8 mouse cellular contexts compared by ENCODE assay signal in the genomic region with DNA sequence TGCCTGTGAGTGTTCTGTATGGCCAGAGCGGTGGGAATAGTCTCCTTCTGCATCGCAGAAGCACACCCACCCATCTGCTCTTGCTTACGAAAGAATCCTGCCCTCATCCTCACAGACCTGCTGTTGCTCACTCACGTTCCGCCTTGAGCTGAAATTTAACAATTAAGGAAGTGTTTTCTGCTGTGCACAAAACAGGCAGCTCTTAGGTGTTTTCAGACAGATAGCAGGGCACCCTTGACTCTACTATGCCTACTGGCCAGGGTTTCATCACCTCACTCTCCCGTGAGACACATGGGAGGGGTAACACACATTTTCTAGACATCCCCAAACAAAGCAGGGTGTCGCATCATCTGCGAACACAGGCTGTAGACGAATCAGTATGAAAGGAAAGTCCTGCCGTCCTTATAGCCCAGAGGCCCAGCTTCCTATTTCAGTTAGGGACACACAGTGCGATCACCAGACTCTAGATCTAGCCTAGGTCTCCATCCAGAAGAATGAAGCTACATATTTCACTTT. TPM values are rescaled to one million over a fixed set of nuclear protein-coding genes. Genes with fewer than 3 reads are reported as not detected.
DNase-seq lines count a peak whose midpoint lies in the region; ATAC-seq lines count a peak whose summit lies in the region.

No protein-coding gene starts in this region.

- WGBS in hindbrain, embryonic 11.5 days = 24% methylated on average over 11 of the region's 11 CpGs

- DNase-seq in CD4-positive, CD25-positive, alpha-beta regulatory T cell, adult 2 months (ENCODE audit: low read depth, low spot score) = peak; percentile 26
- DNase-seq in 416B (ENCODE audit: low read depth) (peak; percentile 68), adipocyte (ENCODE audit: low spot score) (no peak)
- peak; percentile 57 for DNase-seq in embryo, embryonic 11 days
- peak; percentile 58 for DNase-seq in hindbrain, embryonic 11.5 days (ENCODE audit: low spot score)
- peak; percentile 54 for DNase-seq in telencephalon, adult 2 months (ENCODE audit: low read depth, low spot score)

- no peaks in the 10 kb centered on the region for H3K36me3 ChIP-seq in hindbrain, embryonic 11.5 days (ENCODE audit: control insufficient read depth, insufficient read depth, low read length)

- H3K4me3 ChIP-seq in hindbrain, embryonic 11.5 days (ENCODE audit: low read depth, low read length) = peak overlapping the region; percentile 40

- H3K4me1 ChIP-seq in hindbrain, embryonic 11.5 days (replicated peaks; ENCODE audit: control insufficient read depth, insufficient read depth, low read length) = peaks cover 12% of the 10 kb centered on the region; the same call in 1 of the 2 replicates

- peak overlapping the region; percentile 74 for H3K27ac ChIP-seq in hindbrain, embryonic 11.5 days (ENCODE audit: low read depth, low read length)

- peak overlapping the region; percentile 61 for H3K4me2 ChIP-seq in hindbrain, embryonic 11.5 days (replicated peaks; ENCODE audit: low read depth, low read length)

- no peaks in the 10 kb centered on the region for H3K9me3 ChIP-seq in hindbrain, embryonic 11.5 days (ENCODE audit: control insufficient read depth, low read length)

- ATAC-seq in CD4-positive, CD25-positive, alpha-beta regulatory T cell, adult 4 months = no peak
- ATAC-seq in hindbrain, embryonic 11.5 days (ENCODE audit: low FRiP score) = 0 out of 2 replicates have a peak, but pooled peaks have one; percentile 20
- ATAC-seq in megakaryocyte, adult 5-6 weeks (ENCODE audit: poor library complexity, severe bottlenecking) = peak; percentile 45

- H3K27me3 ChIP-seq in hindbrain, embryonic 11.5 days (ENCODE audit: control insufficient read depth, insufficient read depth, low read length) = no peaks in the 10 kb centered on the region

- peak overlapping the region; percentile 71 for H3K9ac ChIP-seq in hindbrain, embryonic 11.5 days (ENCODE audit: low read depth, low read length)

RNA-seq across cellular contexts. Expression of gene Gng2, which starts 2.4 kb away (rescaled TPM):
- 10 to 100 TPM; 39.1 to 54.2 TPM for polyA plus RNA-seq in CD4-positive, CD25-positive, alpha-beta regulatory T cell, adult 4 months (2017; shearing (Covaris generic))
- 164 and 201 TPM in 2 replicates for polyA plus RNA-seq in hindbrain, embryonic 11.5 days (2014; fragmentation: Nextera tagmentation; extraction: Ambion mirVana)
- total RNA-seq in megakaryocyte, adult 5-6 weeks (2015) = 165 and 177 TPM in 2 replicates
- total RNA-seq in megakaryocyte, adult 5-6 weeks (2017) = 74.5 and 87.6 TPM in 2 replicates
